Mouse (Mus musculus): ENCODE results near the gene Lrba.

DNA sequence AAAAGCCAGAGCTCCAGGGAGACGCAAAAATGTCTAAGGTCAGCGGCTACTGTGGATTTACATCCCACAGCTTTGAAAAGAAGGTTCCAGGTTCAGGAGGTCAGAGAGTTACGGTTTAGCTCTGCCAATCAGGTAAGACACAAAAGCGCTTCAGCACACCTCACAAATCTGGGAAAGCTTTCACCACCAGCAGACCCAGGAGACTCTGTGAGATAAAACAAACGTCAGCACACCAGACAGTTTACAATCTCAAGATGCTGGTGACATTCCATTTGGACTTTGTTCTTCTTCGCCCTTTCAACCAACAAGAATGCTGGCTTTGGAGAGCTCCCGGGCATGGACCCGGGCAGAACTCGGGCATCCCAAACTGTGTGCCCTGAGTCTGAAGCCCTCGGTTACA lies 595.9 kb downstream of the Lrba start:
- TF ChIP-seq CTCF (IDR thresholded peaks at IDR 0.05; ENCODE audit: low read depth): no peak
- no peak for TF ChIP-seq EP300 (optimal IDR thresholded peaks at IDR 0.05)
